Mouse (Mus musculus): ENCODE measurements around the gene Kcnip4. TPM values are rescaled to one million over a fixed set of nuclear protein-coding genes. Genes with fewer than 3 reads are reported as not detected.

The Kcnip4 gene
- total RNA-seq, 1 experiment from 2014 or later: not detected

- no peak for ATAC-seq (replicated peaks in 1 of 2; ENCODE audit: insufficient read depth in 1 of 2, low FRiP score in 2 of 2, low TSS enrichment in 1 of 2, low read depth in 1 of 2, poor library complexity in 2 of 2, severe bottlenecking in 2 of 2)
These were observed 960.6 kb downstream of the Kcnip4 start for GRCm38 (mm10) chr5:48563996-48564587.

- no peak for ATAC-seq (replicated peaks in 1 of 2; ENCODE audit: insufficient read depth in 1 of 2, low FRiP score in 2 of 2, low TSS enrichment in 1 of 2, low read depth in 1 of 2, poor library complexity in 2 of 2, severe bottlenecking in 2 of 2)
These were observed 973.0 kb downstream of the Kcnip4 start for GRCm38 (mm10) chr5:48551753-48552152.

GRCm38 (mm10) chr5:48545825-48546224 is 978.9 kb downstream of the Kcnip4 start:
- no peak for ATAC-seq (replicated peaks in 1 of 2; ENCODE audit: insufficient read depth in 1 of 2, low FRiP score in 2 of 2, low TSS enrichment in 1 of 2, low read depth in 1 of 2, poor library complexity in 2 of 2, severe bottlenecking in 2 of 2)

GRCm38 (mm10) chr5:48544784-48545734 is 979.6 kb downstream of the Kcnip4 start:
- no peak for ATAC-seq (replicated peaks in 1 of 2; ENCODE audit: insufficient read depth in 1 of 2, low FRiP score in 2 of 2, low TSS enrichment in 1 of 2, low read depth in 1 of 2, poor library complexity in 2 of 2, severe bottlenecking in 2 of 2)

GRCm38 (mm10) chr5:48518035-48518434 is 1006.7 kb downstream of the Kcnip4 start:
- ATAC-seq (replicated peaks in 1 of 2; ENCODE audit: insufficient read depth in 1 of 2, low FRiP score in 2 of 2, low TSS enrichment in 1 of 2, low read depth in 1 of 2, poor library complexity in 2 of 2, severe bottlenecking in 2 of 2): no peak

- ATAC-seq (replicated peaks in 1 of 2; ENCODE audit: insufficient read depth in 1 of 2, low FRiP score in 2 of 2, low TSS enrichment in 1 of 2, low read depth in 1 of 2, poor library complexity in 2 of 2, severe bottlenecking in 2 of 2): no peak
These were observed 1011.4 kb downstream of the Kcnip4 start for GRCm38 (mm10) chr5:48513354-48513753.

- ATAC-seq (replicated peaks in 1 of 2; ENCODE audit: insufficient read depth in 1 of 2, low FRiP score in 2 of 2, low TSS enrichment in 1 of 2, low read depth in 1 of 2, poor library complexity in 2 of 2, severe bottlenecking in 2 of 2): no peak
These were observed 1013.4 kb downstream of the Kcnip4 start for GRCm38 (mm10) chr5:48511357-48511756.

GRCm38 (mm10) chr5:48510241-48510640 is 1014.5 kb downstream of the Kcnip4 start:
- no peak for ATAC-seq (replicated peaks in 1 of 2; ENCODE audit: insufficient read depth in 1 of 2, low FRiP score in 2 of 2, low TSS enrichment in 1 of 2, low read depth in 1 of 2, poor library complexity in 2 of 2, severe bottlenecking in 2 of 2)

- ATAC-seq (replicated peaks in 1 of 2; ENCODE audit: insufficient read depth in 1 of 2, low FRiP score in 2 of 2, low TSS enrichment in 1 of 2, low read depth in 1 of 2, poor library complexity in 2 of 2, severe bottlenecking in 2 of 2): 0 out of 4 replicates have a peak, but pooled peaks of 1 of the 2 experiments have one; percentile 42
These were observed 1015.3 kb downstream of the Kcnip4 start for GRCm38 (mm10) chr5:48509194-48509930.

- no peak for ATAC-seq (replicated peaks in 1 of 2; ENCODE audit: insufficient read depth in 1 of 2, low FRiP score in 2 of 2, low TSS enrichment in 1 of 2, low read depth in 1 of 2, poor library complexity in 2 of 2, severe bottlenecking in 2 of 2)
These were observed 1021.6 kb downstream of the Kcnip4 start for GRCm38 (mm10) chr5:48503094-48503493.

- no peak for ATAC-seq (replicated peaks in 1 of 2; ENCODE audit: insufficient read depth in 1 of 2, low FRiP score in 2 of 2, low TSS enrichment in 1 of 2, low read depth in 1 of 2, poor library complexity in 2 of 2, severe bottlenecking in 2 of 2)
These were observed 1022.3 kb downstream of the Kcnip4 start for GRCm38 (mm10) chr5:48502442-48502841.

- ATAC-seq (replicated peaks in 1 of 2; ENCODE audit: insufficient read depth in 1 of 2, low FRiP score in 2 of 2, low TSS enrichment in 1 of 2, low read depth in 1 of 2, poor library complexity in 2 of 2, severe bottlenecking in 2 of 2): no peak
These were observed 1024.5 kb downstream of the Kcnip4 start for GRCm38 (mm10) chr5:48500204-48500603.

GRCm38 (mm10) chr5:48490864-48491477 is 1033.7 kb downstream of the Kcnip4 start:
- ATAC-seq (replicated peaks in 1 of 2; ENCODE audit: insufficient read depth in 1 of 2, low FRiP score in 2 of 2, low TSS enrichment in 1 of 2, low read depth in 1 of 2, poor library complexity in 2 of 2, severe bottlenecking in 2 of 2): no peak

GRCm38 (mm10) chr5:48489549-48490288 is 1035.0 kb downstream of the Kcnip4 start:
- ATAC-seq (replicated peaks in 1 of 2; ENCODE audit: insufficient read depth in 1 of 2, low FRiP score in 2 of 2, low TSS enrichment in 1 of 2, low read depth in 1 of 2, poor library complexity in 2 of 2, severe bottlenecking in 2 of 2): no peak

- no peak for ATAC-seq (replicated peaks in 1 of 2; ENCODE audit: insufficient read depth in 1 of 2, low FRiP score in 2 of 2, low TSS enrichment in 1 of 2, low read depth in 1 of 2, poor library complexity in 2 of 2, severe bottlenecking in 2 of 2)
These were observed 1041.6 kb downstream of the Kcnip4 start for GRCm38 (mm10) chr5:48483112-48483511.

GRCm38 (mm10) chr5:48460221-48460620 is 1064.5 kb downstream of the Kcnip4 start:
- ATAC-seq (replicated peaks in 1 of 2; ENCODE audit: insufficient read depth in 1 of 2, low FRiP score in 2 of 2, low TSS enrichment in 1 of 2, low read depth in 1 of 2, poor library complexity in 2 of 2, severe bottlenecking in 2 of 2): no peak

GRCm38 (mm10) chr5:48448888-48449287 is 1075.8 kb downstream of the Kcnip4 start:
- no peak for ATAC-seq (replicated peaks in 1 of 2; ENCODE audit: insufficient read depth in 1 of 2, low FRiP score in 2 of 2, low TSS enrichment in 1 of 2, low read depth in 1 of 2, poor library complexity in 2 of 2, severe bottlenecking in 2 of 2)

All from hematopoietic stem cell, adult 5-6 weeks (primary cell).